Mouse (Mus musculus): Measurements from ENCODE around the gene Dach1. TPM values are rescaled to one million over a fixed set of nuclear protein-coding genes. Genes with fewer than 3 reads are reported as not detected.

Gene Dach1
- polyA plus RNA-seq, 1 experiment from 2014 or later: 13.6 TPM

GRCm38 (mm10) chr14:98067273-98067905 lies 102.2 kb downstream of the Dach1 start:
- Histone ChIP-seq H3K4me1 (replicated peaks) (peaks cover 37% of the 10 kb centered on the region), H3K36me3 (no peaks in the 10 kb centered on the region), H3K4me2 (replicated peaks) (no peak overlapping the region), H3K9ac (replicated peaks) (no peak overlapping the region), H3K27me3 (no peaks in the 10 kb centered on the region), H3K4me3 (replicated peaks) (no peak overlapping the region), H3K27ac (no peak overlapping the region), H3K9me3 (no peaks in the 10 kb centered on the region)
- ATAC-seq: no peak
- WGBS: 83% methylated on average over 4 of the region's 4 CpGs

GRCm38 (mm10) chr14:98064190-98064589 lies 105.4 kb downstream of the Dach1 start:
- 12% methylated on average over 2 of the region's 2 CpGs for WGBS
- Histone ChIP-seq H3K4me2 (replicated peaks) (no peak overlapping the region), H3K9ac (replicated peaks) (no peak overlapping the region), H3K36me3 (no peaks in the 10 kb centered on the region), H3K4me1 (replicated peaks) (peaks cover 23% of the 10 kb centered on the region), H3K9me3 (no peaks in the 10 kb centered on the region), H3K27ac (no peak overlapping the region), H3K27me3 (no peaks in the 10 kb centered on the region), H3K4me3 (replicated peaks) (no peak overlapping the region)
- peak; percentile 43; the same call in 1 of the 2 replicates for ATAC-seq

GRCm38 (mm10) chr14:98049329-98049728 lies 120.2 kb downstream of the Dach1 start:
- no peak for ATAC-seq
- peaks cover 23% of the 10 kb centered on the region for H3K4me1 ChIP-seq (replicated peaks)
- H3K4me3 ChIP-seq (replicated peaks): no peak overlapping the region
- H3K36me3 ChIP-seq: peaks cover 2% of the 10 kb centered on the region; the same call in 1 of the 2 replicates
- no peak overlapping the region for H3K9ac ChIP-seq (replicated peaks)
- no peak overlapping the region; the same call in 1 of the 2 replicates for H3K27ac ChIP-seq
- no peak overlapping the region for H3K4me2 ChIP-seq (replicated peaks)
- H3K9me3 ChIP-seq: no peaks in the 10 kb centered on the region
- no peaks in the 10 kb centered on the region for H3K27me3 ChIP-seq
- 2% methylated on average over 2 of the region's 2 CpGs for WGBS

- Histone ChIP-seq H3K4me1 (replicated peaks) (peaks cover 23% of the 10 kb centered on the region), H3K4me3 (replicated peaks) (no peak overlapping the region), H3K4me2 (replicated peaks) (no peak overlapping the region), H3K27me3 (no peaks in the 10 kb centered on the region), H3K36me3 (no peaks in the 10 kb centered on the region), H3K9me3 (no peaks in the 10 kb centered on the region), H3K27ac (no peak overlapping the region), H3K9ac (replicated peaks) (no peak overlapping the region)
- peak; percentile 78; the same call in 1 of the 2 replicates for ATAC-seq
- WGBS: 15% methylated on average over 2 of the region's 2 CpGs
These were observed 121.2 kb downstream of the Dach1 start for GRCm38 (mm10) chr14:98048403-98048802.

- no peak overlapping the region; the same call in 1 of the 2 replicates for H3K27ac ChIP-seq
- peaks cover 23% of the 10 kb centered on the region for H3K4me1 ChIP-seq (replicated peaks)
These were observed 121.9 kb downstream of the Dach1 start for GRCm38 (mm10) chr14:98047670-98048069.

GRCm38 (mm10) chr14:98046960-98047359 lies 122.6 kb downstream of the Dach1 start:
- peaks cover 23% of the 10 kb centered on the region for H3K4me1 ChIP-seq (replicated peaks)
- H3K9ac ChIP-seq (replicated peaks): no peak overlapping the region
- H3K36me3 ChIP-seq: no peaks in the 10 kb centered on the region
- H3K4me3 ChIP-seq (replicated peaks): no peak overlapping the region
- H3K9me3 ChIP-seq: no peaks in the 10 kb centered on the region
- no peaks in the 10 kb centered on the region for H3K27me3 ChIP-seq
- ATAC-seq: no peak
- H3K4me2 ChIP-seq (replicated peaks): no peak overlapping the region
- no peak overlapping the region for H3K27ac ChIP-seq

More at GRCm38 (mm10) chr14:98047670-98048069, 121.9 kb downstream of the Dach1 start:
- Histone ChIP-seq H3K27me3 (no peaks in the 10 kb centered on the region), H3K36me3 (no peaks in the 10 kb centered on the region), H3K9ac (replicated peaks) (no peak overlapping the region), H3K4me2 (replicated peaks) (no peak overlapping the region), H3K4me3 (replicated peaks) (no peak overlapping the region), H3K9me3 (no peaks in the 10 kb centered on the region)
- ATAC-seq: no peak
- WGBS: 49% methylated on average over 3 of the region's 3 CpGs

- Histone ChIP-seq H3K27ac (no peak overlapping the region), H3K9ac (replicated peaks) (no peak overlapping the region), H3K4me1 (replicated peaks) (no peaks in the 10 kb centered on the region), H3K4me3 (replicated peaks) (no peak overlapping the region), H3K9me3 (no peaks in the 10 kb centered on the region), H3K4me2 (replicated peaks) (no peak overlapping the region), H3K27me3 (no peaks in the 10 kb centered on the region), H3K36me3 (no peaks in the 10 kb centered on the region)
- WGBS: 63% methylated on average over 1 of the region's 1 CpGs
- ATAC-seq: no peak
These were observed 131.0 kb downstream of the Dach1 start for GRCm38 (mm10) chr14:98038524-98038923.

- Histone ChIP-seq H3K4me3 (replicated peaks) (no peak overlapping the region), H3K4me2 (replicated peaks) (no peak overlapping the region), H3K27ac (no peak overlapping the region), H3K9me3 (no peaks in the 10 kb centered on the region), H3K36me3 (no peaks in the 10 kb centered on the region), H3K4me1 (replicated peaks) (no peaks in the 10 kb centered on the region), H3K9ac (replicated peaks) (no peak overlapping the region), H3K27me3 (no peaks in the 10 kb centered on the region)
- 42% methylated on average over 3 of the region's 3 CpGs for WGBS
- ATAC-seq: no peak
These were observed 132.4 kb downstream of the Dach1 start for GRCm38 (mm10) chr14:98037175-98037574.

- Histone ChIP-seq H3K4me3 (replicated peaks) (no peak overlapping the region), H3K36me3 (no peaks in the 10 kb centered on the region), H3K4me2 (replicated peaks) (no peak overlapping the region), H3K27ac (no peak overlapping the region), H3K27me3 (no peaks in the 10 kb centered on the region), H3K9ac (replicated peaks) (no peak overlapping the region), H3K9me3 (no peaks in the 10 kb centered on the region), H3K4me1 (replicated peaks) (no peaks in the 10 kb centered on the region)
- no peak for ATAC-seq
- 0% methylated on average over 1 of the region's 1 CpGs for WGBS
These were observed 134.3 kb downstream of the Dach1 start for GRCm38 (mm10) chr14:98035261-98035660.

GRCm38 (mm10) chr14:98023540-98023939 lies 146.0 kb downstream of the Dach1 start:
- H3K9me3 ChIP-seq: no peaks in the 10 kb centered on the region
- H3K4me2 ChIP-seq (replicated peaks): no peak overlapping the region
- no peaks in the 10 kb centered on the region for H3K27me3 ChIP-seq
- no peak overlapping the region for H3K4me3 ChIP-seq (replicated peaks)
- H3K36me3 ChIP-seq: no peaks in the 10 kb centered on the region
- H3K9ac ChIP-seq (replicated peaks): no peak overlapping the region
- no peak overlapping the region for H3K27ac ChIP-seq
- 87% methylated on average over 4 of the region's 4 CpGs for WGBS
- H3K4me1 ChIP-seq (replicated peaks): peaks cover 8% of the 10 kb centered on the region; the same call in 1 of the 2 replicates
- no peak for ATAC-seq

- Histone ChIP-seq H3K27ac (no peak overlapping the region), H3K36me3 (no peaks in the 10 kb centered on the region), H3K4me1 (replicated peaks) (peaks cover 9% of the 10 kb centered on the region; the same call in 1 of the 2 replicates), H3K4me3 (replicated peaks) (no peak overlapping the region), H3K27me3 (no peaks in the 10 kb centered on the region), H3K4me2 (replicated peaks) (no peak overlapping the region), H3K9ac (replicated peaks) (no peak overlapping the region), H3K9me3 (no peaks in the 10 kb centered on the region)
- 85% methylated on average over 1 of the region's 1 CpGs for WGBS
- ATAC-seq: no peak
These were observed 155.5 kb downstream of the Dach1 start for GRCm38 (mm10) chr14:98014053-98014452.

- Histone ChIP-seq H3K36me3 (no peaks in the 10 kb centered on the region), H3K4me2 (replicated peaks) (no peak overlapping the region), H3K9ac (replicated peaks) (no peak overlapping the region), H3K4me1 (replicated peaks) (no peaks in the 10 kb centered on the region), H3K9me3 (no peaks in the 10 kb centered on the region), H3K27ac (no peak overlapping the region), H3K4me3 (replicated peaks) (no peak overlapping the region), H3K27me3 (no peaks in the 10 kb centered on the region)
- 85% methylated on average over 6 of the region's 6 CpGs for WGBS
- no peak for ATAC-seq
These were observed 161.1 kb downstream of the Dach1 start for GRCm38 (mm10) chr14:98008501-98008900.

Data from midbrain, embryonic 13.5 days (tissue).